Mouse (Mus musculus): ENCODE measurements around the gene Gm45062. TPM values are rescaled to one million over a fixed set of nuclear protein-coding genes. Genes with fewer than 3 reads are reported as not detected.

The Gm45062 gene
- polyA plus RNA-seq, 1 experiment = 2.0 TPM

DNA sequence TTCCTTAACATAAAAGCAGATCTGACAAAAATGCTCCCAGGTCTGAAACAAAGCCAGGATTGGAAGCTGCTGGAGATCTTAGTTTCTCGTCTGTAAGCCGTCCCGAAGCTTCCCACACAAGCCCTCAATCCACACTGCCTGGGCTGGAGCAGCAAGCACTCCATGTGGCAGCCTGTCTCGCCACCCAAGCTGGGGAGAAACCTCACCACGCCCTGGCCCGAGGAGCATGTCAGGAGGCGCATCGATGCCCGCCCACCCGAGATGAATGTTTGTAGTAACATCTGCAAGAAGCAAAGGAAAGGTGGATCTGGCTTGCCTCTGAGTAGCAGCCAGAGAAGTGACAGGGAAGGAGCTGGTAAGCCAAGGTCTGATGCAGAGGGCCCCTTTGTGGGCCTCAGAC is 385.5 kb downstream of the Gm45062 start:
- no peak overlapping the region for H3K27ac ChIP-seq (ENCODE audit: insufficient read depth, low read depth, low read length)
- TF ChIP-seq POLR2A (IDR thresholded peaks at IDR 0.05; ENCODE audit: low read depth, low read length) (no peak), CTCF (conservative IDR thresholded peaks at IDR 0.05; ENCODE audit: insufficient read depth, insufficient read length, low read depth, low read length) (no peak)
- no peak for DNase-seq
- no peaks in the 10 kb centered on the region for H3K36me3 ChIP-seq (ENCODE audit: control insufficient read depth, insufficient read depth, low read length)
- no peaks in the 10 kb centered on the region for H3K4me1 ChIP-seq (ENCODE audit: control insufficient read depth, insufficient read depth, low read length)
- no peaks in the 10 kb centered on the region for H3K27me3 ChIP-seq (replicated peaks; ENCODE audit: control insufficient read depth, insufficient read depth, low read length)
- 84% methylated on average over 10 of the region's 10 CpGs for WGBS
- no peak overlapping the region for H3K4me3 ChIP-seq (ENCODE audit: insufficient read depth, low read depth, low read length)

DNA sequence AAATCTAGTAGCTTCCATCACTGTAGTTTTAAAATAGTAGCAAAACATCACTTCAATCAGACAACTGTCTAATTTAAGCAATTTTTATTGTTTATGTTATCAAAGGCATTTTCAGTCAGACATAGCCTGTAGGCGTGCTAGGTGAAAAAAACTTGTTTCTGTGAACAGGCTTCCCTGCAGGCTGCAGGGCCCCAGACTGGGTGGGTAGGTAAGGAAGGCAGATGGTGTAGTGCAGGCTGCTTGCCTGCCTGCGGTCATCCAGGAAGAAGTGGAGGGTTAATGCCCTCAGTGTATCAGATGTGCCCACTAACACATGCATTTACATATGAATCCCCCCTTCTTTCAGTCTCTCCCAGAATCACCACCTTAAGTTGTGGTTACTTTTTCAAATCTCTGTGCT is 386.5 kb downstream of the Gm45062 start:
- no peaks in the 10 kb centered on the region for H3K36me3 ChIP-seq (ENCODE audit: control insufficient read depth, insufficient read depth, low read length)
- H3K27me3 ChIP-seq (replicated peaks; ENCODE audit: control insufficient read depth, insufficient read depth, low read length) = no peaks in the 10 kb centered on the region
- no peak overlapping the region for H3K27ac ChIP-seq (ENCODE audit: insufficient read depth, low read depth, low read length)
- no peaks in the 10 kb centered on the region for H3K4me1 ChIP-seq (ENCODE audit: control insufficient read depth, insufficient read depth, low read length)
- TF ChIP-seq CTCF (conservative IDR thresholded peaks at IDR 0.05; ENCODE audit: insufficient read depth, insufficient read length, low read depth, low read length) = no peak
- TF ChIP-seq POLR2A (IDR thresholded peaks at IDR 0.05; ENCODE audit: low read depth, low read length) = no peak
- no peak overlapping the region for H3K4me3 ChIP-seq (ENCODE audit: insufficient read depth, low read depth, low read length)
- no peak for DNase-seq
- WGBS = 87% methylated on average over 2 of the region's 2 CpGs

Other genes starting within 250 kb of the Gm45062 start
- gene Col28a1, start 66.8 kb upstream of the Gm45062 start, polyA plus RNA-seq (2012; rRNA removed) = 0.13 and 0.14 TPM in 2 replicates
- 3.3 and 3.8 TPM in 2 replicates for gene Mios, start 50.2 kb upstream of the Gm45062 start, polyA plus RNA-seq (2012; rRNA removed)
- 2.9 and 5.0 TPM in 2 replicates for gene Rpa3, start 277 bp upstream of the Gm45062 start, polyA plus RNA-seq (2012; rRNA removed)
- gene Umad1, start 162 bp upstream of the Gm45062 start, polyA plus RNA-seq (2012; rRNA removed) = 21.9 and 23.0 TPM in 2 replicates